8 mouse cellular contexts compared by ENCODE assay signal in the genomic region with DNA sequence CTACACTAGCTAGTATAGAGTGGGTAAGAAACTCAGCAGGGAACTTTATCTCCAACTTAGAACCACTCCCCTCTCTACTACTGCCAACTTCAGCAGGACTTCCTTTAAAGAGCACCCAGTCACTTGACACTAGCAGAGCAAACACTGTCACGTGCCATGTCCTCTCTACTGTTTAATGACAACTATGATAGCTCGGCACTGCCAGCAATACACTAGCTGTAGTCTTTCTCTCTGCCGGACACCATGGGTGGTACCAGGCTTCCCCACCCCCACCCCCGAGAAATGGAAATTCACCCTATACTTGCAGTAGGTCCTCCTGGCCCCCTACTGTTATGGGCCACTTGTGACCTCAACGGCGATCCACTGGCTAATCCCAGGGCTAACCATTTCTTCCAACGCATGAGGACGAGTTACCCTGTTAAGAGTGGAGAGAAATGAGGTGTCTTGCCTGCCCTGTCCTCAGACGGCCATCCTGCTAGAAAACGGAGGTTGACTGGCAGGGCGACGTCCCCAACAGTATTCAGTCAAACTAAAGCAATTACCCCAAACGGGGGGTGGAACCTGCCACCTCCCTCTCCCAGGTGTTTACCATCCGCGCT. TPM values are rescaled to one million over a fixed set of nuclear protein-coding genes. Genes with fewer than 3 reads are reported as not detected.
DNase-seq lines count a peak whose midpoint lies in the region; ATAC-seq and TF ChIP-seq lines count a peak whose summit lies in the region.

No protein-coding gene starts in this region.

- TF ChIP-seq POLR2A in kidney, adult 2 months (IDR thresholded peaks at IDR 0.05; ENCODE audit: low read depth, low read length), result no peak
- no peak for TF ChIP-seq POLR2A in small intestine, adult 2 months (IDR thresholded peaks at IDR 0.05; ENCODE audit: low read depth, low read length)

- H3K36me3 ChIP-seq in forebrain, postnatal 0 days (ENCODE audit: insufficient read depth), result peaks cover 30% of the 10 kb centered on the region
- H3K36me3 ChIP-seq in kidney, adult 2 months (ENCODE audit: control insufficient read depth, insufficient read depth, low read length), result no peaks in the 10 kb centered on the region
- H3K36me3 ChIP-seq in lung, embryonic 16.5 days (ENCODE audit: control insufficient read depth, insufficient read depth, low read length), result peaks cover 13% of the 10 kb centered on the region
- peaks cover 29% of the 10 kb centered on the region for H3K36me3 ChIP-seq in small intestine, adult 2 months (ENCODE audit: control insufficient read depth, insufficient read depth, low read length)

- H3K9ac ChIP-seq in forebrain, postnatal 0 days, result peak overlapping the region; percentile 96
- H3K9ac ChIP-seq in lung, embryonic 16.5 days (ENCODE audit: low read length), result peak overlapping the region; percentile 86

- peak overlapping the region; percentile 81 for H3K4me2 ChIP-seq in forebrain, postnatal 0 days (ENCODE audit: low read depth)
- H3K4me2 ChIP-seq in lung, embryonic 16.5 days (ENCODE audit: low read depth, low read length), result peak overlapping the region; percentile 82

- no peak for DNase-seq in layer of hippocampus, adult 2 months (ENCODE audit: low spot score in 2 of 2)
- DNase-seq in layer of hippocampus, postnatal 10 days (ENCODE audit: low spot score in 2 of 2), result no peak
- peak; percentile 32 to 49 for DNase-seq in adrenal gland, postnatal 36 days
- no peak for DNase-seq in forebrain, postnatal 0 days
- peak; percentile 81 for DNase-seq in kidney, adult 2 months
- no peak for DNase-seq in right cerebral cortex, postnatal 36 days (ENCODE audit: low spot score in 2 of 2)

- H3K9me3 ChIP-seq in forebrain, postnatal 0 days (ENCODE audit: low read length), result no peaks in the 10 kb centered on the region
- H3K9me3 ChIP-seq in lung, embryonic 16.5 days (ENCODE audit: control insufficient read depth, low read length), result no peaks in the 10 kb centered on the region

- TF ChIP-seq CTCF in layer of hippocampus, adult 2 months (conservative IDR thresholded peaks at IDR 0.05), result no peak
- 0 out of 2 replicates have a peak, but pooled peaks have one; percentile 3 for TF ChIP-seq CTCF in forebrain, postnatal 0 days (IDR thresholded peaks at IDR 0.05; ENCODE audit: low read depth)
- TF ChIP-seq CTCF in kidney, adult 2 months (conservative IDR thresholded peaks at IDR 0.05; ENCODE audit: insufficient read depth, insufficient read length, low read depth, low read length), result no peak
- TF ChIP-seq CTCF in small intestine, adult 2 months (IDR thresholded peaks at IDR 0.05; ENCODE audit: extremely low read depth, insufficient read length, insufficient replicate concordance, low read depth, low read length), result no peak; the same call in 1 of the 2 replicates

- H3K4me1 ChIP-seq in forebrain, postnatal 0 days (ENCODE audit: insufficient read depth), result peaks cover 7% of the 10 kb centered on the region; the same call in 1 of the 2 replicates
- H3K4me1 ChIP-seq in kidney, adult 2 months (ENCODE audit: control insufficient read depth, insufficient read depth, low read length), result peaks cover 9% of the 10 kb centered on the region; the same call in 1 of the 2 replicates
- H3K4me1 ChIP-seq in lung, embryonic 16.5 days (replicated peaks; ENCODE audit: control insufficient read depth, insufficient read depth, low read length), result peaks cover 12% of the 10 kb centered on the region
- H3K4me1 ChIP-seq in small intestine, adult 2 months (ENCODE audit: control insufficient read depth, insufficient read depth, insufficient read length, low read length), result peaks cover 7% of the 10 kb centered on the region

- H3K27ac ChIP-seq in layer of hippocampus, adult 2 months, result peak overlapping the region; percentile 100
- peak overlapping the region; percentile 99 for H3K27ac ChIP-seq in forebrain, postnatal 0 days (ENCODE audit: low read depth, low read length)
- H3K27ac ChIP-seq in kidney, adult 2 months (ENCODE audit: insufficient read depth, low read depth, low read length), result peak overlapping the region; percentile 100
- peak overlapping the region; percentile 97 for H3K27ac ChIP-seq in lung, embryonic 16.5 days (ENCODE audit: low read length)
- H3K27ac ChIP-seq in small intestine, adult 2 months (ENCODE audit: insufficient read depth, low read depth, low read length), result peak overlapping the region; percentile 93

- peak; percentile 9 for ATAC-seq in forebrain, postnatal 0 days
- peak; percentile 67 for ATAC-seq in lung, embryonic 16.5 days (ENCODE audit: low read depth)

- H3K27me3 ChIP-seq in forebrain, postnatal 0 days (ENCODE audit: insufficient read depth, low read length), result no peaks in the 10 kb centered on the region
- H3K27me3 ChIP-seq in kidney, adult 2 months (replicated peaks; ENCODE audit: control insufficient read depth, insufficient read depth, low read length), result no peaks in the 10 kb centered on the region
- H3K27me3 ChIP-seq in lung, embryonic 16.5 days (ENCODE audit: control insufficient read depth, insufficient read depth, low read depth, low read length), result no peaks in the 10 kb centered on the region
- H3K27me3 ChIP-seq in small intestine, adult 2 months (ENCODE audit: control insufficient read depth, insufficient read depth, low read length), result no peaks in the 10 kb centered on the region

- under 1% methylated on average over 15 of the region's 15 CpGs for WGBS in forebrain, postnatal 0 days
- under 1% methylated on average over 15 of the region's 15 CpGs for WGBS in kidney, adult 2 months
- WGBS in lung, embryonic 16.5 days, result 0% methylated on average over 15 of the region's 15 CpGs
- under 1% methylated on average over 15 of the region's 15 CpGs for WGBS in small intestine, adult 2 months

- peak overlapping the region; percentile 83 for H3K4me3 ChIP-seq in layer of hippocampus, adult 2 months
- H3K4me3 ChIP-seq in forebrain, postnatal 0 days (ENCODE audit: low read depth, low read length), result peak overlapping the region; percentile 85
- H3K4me3 ChIP-seq in kidney, adult 2 months (ENCODE audit: insufficient read depth, low read depth, low read length), result peak overlapping the region; percentile 80
- peak overlapping the region; percentile 62 for H3K4me3 ChIP-seq in lung, embryonic 16.5 days (ENCODE audit: low read length)
- peak overlapping the region; percentile 75 for H3K4me3 ChIP-seq in small intestine, adult 2 months (ENCODE audit: low read depth, low read length)

RNA-seq across cellular contexts. Expression of a gene that starts 0.6 kb away (rescaled TPM):
- 10 to 100 TPM; 44.8 to 46.9 TPM for total RNA-seq in layer of hippocampus, adult 2 months (2021)
- 10 to 100 TPM; 30.8 to 33.2 TPM for total RNA-seq in layer of hippocampus, postnatal 10 days (2021)
- total RNA-seq in adrenal gland, postnatal 36 days (2021), result 100 to 1,000 TPM in 1 of 2 experiments, 10 to 100 TPM in 1; 46.9 to 101 TPM
- 33.7 and 36.9 TPM in 2 replicates for total RNA-seq in forebrain, postnatal 0 days (2014; rRNA removed)
- polyA plus RNA-seq in forebrain, postnatal 0 days (2015; fragmentation: Nextera tagmentation; extraction: Ambion mirVana), result 25.0 and 31.4 TPM in 2 replicates
- 45.6 and 48.9 TPM in 2 replicates for polyA plus RNA-seq in kidney, adult 2 months (2012; rRNA removed)
- polyA plus RNA-seq in lung, embryonic 16.5 days (2015; fragmentation: Nextera tagmentation; extraction: Ambion mirVana), result 28.1 and 32.1 TPM in 2 replicates
- polyA plus RNA-seq in small intestine, adult 2 months (2012; rRNA removed), result 9.9 and 23.8 TPM in 2 replicates

RNA-seq across cellular contexts. Expression of a gene that starts 21.7 kb away (rescaled TPM):
- 1 to 10 TPM in 1 of 2 experiments, under 1 TPM in 1; 0.69 to 1.2 TPM for total RNA-seq in layer of hippocampus, adult 2 months (2021)
- under 1 TPM; 0.66 to 0.96 TPM for total RNA-seq in layer of hippocampus, postnatal 10 days (2021)
- 1 to 10 TPM; 1.7 to 2.9 TPM for total RNA-seq in adrenal gland, postnatal 36 days (2021)
- 0.92 and 6.0 TPM in 2 replicates for total RNA-seq in forebrain, postnatal 0 days (2014; rRNA removed)
- 6.8 and 12.1 TPM in 2 replicates for polyA plus RNA-seq in forebrain, postnatal 0 days (2015; fragmentation: Nextera tagmentation; extraction: Ambion mirVana)
- polyA plus RNA-seq in kidney, adult 2 months (2012; rRNA removed), result 2.6 and 3.8 TPM in 2 replicates
- 7.9 and 10.3 TPM in 2 replicates for polyA plus RNA-seq in lung, embryonic 16.5 days (2015; fragmentation: Nextera tagmentation; extraction: Ambion mirVana)
- 0.72 and 1.3 TPM in 2 replicates for polyA plus RNA-seq in small intestine, adult 2 months (2012; rRNA removed)

RNA-seq across cellular contexts. Expression of a gene that starts 30.1 kb away (rescaled TPM):
- 10 to 100 TPM; 56.1 to 59.6 TPM for total RNA-seq in layer of hippocampus, adult 2 months (2021)
- 10 to 100 TPM; 50.3 to 53.9 TPM for total RNA-seq in layer of hippocampus, postnatal 10 days (2021)
- total RNA-seq in adrenal gland, postnatal 36 days (2021), result 10 to 100 TPM; 24.4 to 29.7 TPM
- 62.2 and 63.0 TPM in 2 replicates for total RNA-seq in forebrain, postnatal 0 days (2014; rRNA removed)
- polyA plus RNA-seq in forebrain, postnatal 0 days (2015; fragmentation: Nextera tagmentation; extraction: Ambion mirVana), result 82.3 and 85.9 TPM in 2 replicates
- polyA plus RNA-seq in kidney, adult 2 months (2012; rRNA removed), result 36.2 and 39.3 TPM in 2 replicates
- polyA plus RNA-seq in lung, embryonic 16.5 days (2015; fragmentation: Nextera tagmentation; extraction: Ambion mirVana), result 32.8 and 36.0 TPM in 2 replicates
- 15.7 and 29.4 TPM in 2 replicates for polyA plus RNA-seq in small intestine, adult 2 months (2012; rRNA removed)

RNA-seq across cellular contexts. Expression of a gene that starts 30.5 kb away (rescaled TPM):
- total RNA-seq in layer of hippocampus, adult 2 months (2021), result 10 to 100 TPM; 75.1 to 80.5 TPM
- total RNA-seq in layer of hippocampus, postnatal 10 days (2021), result 10 to 100 TPM; 72.1 to 76.4 TPM
- total RNA-seq in adrenal gland, postnatal 36 days (2021), result 100 to 1,000 TPM in 1 of 2 experiments, 10 to 100 TPM in 1; 85.2 to 108 TPM
- total RNA-seq in forebrain, postnatal 0 days (2014; rRNA removed), result 132 and 138 TPM in 2 replicates
- 158 and 169 TPM in 2 replicates for polyA plus RNA-seq in forebrain, postnatal 0 days (2015; fragmentation: Nextera tagmentation; extraction: Ambion mirVana)
- 19.7 and 22.7 TPM in 2 replicates for polyA plus RNA-seq in kidney, adult 2 months (2012; rRNA removed)
- 189 and 199 TPM in 2 replicates for polyA plus RNA-seq in lung, embryonic 16.5 days (2015; fragmentation: Nextera tagmentation; extraction: Ambion mirVana)
- 6.0 and 9.5 TPM in 2 replicates for polyA plus RNA-seq in small intestine, adult 2 months (2012; rRNA removed)

Comparison
In these comparisons a context has a peak if more than half of its experiments do, and no peak if none do; other contexts are left out.
1. DNase-seq: peak in adrenal gland, postnatal 36 days (2 of 2) and kidney, adult 2 months (single experiment); none in layer of hippocampus, adult 2 months (0 of 2), layer of hippocampus, postnatal 10 days (0 of 2), forebrain, postnatal 0 days (single experiment) and right cerebral cortex, postnatal 36 days (0 of 2).
2. Peak in every context shown above with its lines, with median percentiles within 50 percentile points of each other: H3K27ac ChIP-seq and H3K4me3 ChIP-seq.